Mouse (Mus musculus) heart, postnatal 36 days (tissue): ENCODE measurements at regions not wholly inside any gene's neighbourhood (a gene's known extent, or its start where the extent isn't known, plus 50 kb on each side); places are given as distances from the start of the nearest gene placed in this dataset.

Experiments used
- DNase-seq, 2 experiments: peaks; one replicate each; pipeline ENCODE4 v3.0.0; 2021 to 2022
- intact Hi-C: fragments of 180-260 bp; cut with DNase I; formaldehyde crosslinking; loops from one replicate; pipeline ENCODE4 v1.15.1; 2025

- intact Hi-C loops = no loop called here
- DNase-seq = no peak
Observed at GRCm38 (mm10) chr2:169158005-169158673, 202.8 kb upstream of the Zfp64 start.

- intact Hi-C loops = no loop called here
- DNase-seq = no peak
Observed at GRCm38 (mm10) chr2:169156908-169157307, 201.5 kb upstream of the Zfp64 start.

GRCm38 (mm10) chr2:169154881-169155280 lies 199.5 kb upstream of the Zfp64 start:
- no peak for DNase-seq
- intact Hi-C loops = no loop called here

GRCm38 (mm10) chr2:169147655-169148054 lies 192.3 kb upstream of the Zfp64 start:
- no peak for DNase-seq
- intact Hi-C loops = no loop called here

GRCm38 (mm10) chr2:169142224-169142623 lies 186.8 kb upstream of the Zfp64 start:
- intact Hi-C loops = no loop called here
- no peak for DNase-seq

GRCm38 (mm10) chr2:169133855-169134254 lies 178.5 kb upstream of the Zfp64 start:
- intact Hi-C loops = loop anchor here (5.0 kb wide), 1 partner anchor 968 kb away; no protein-coding TSS in a partner anchor
- DNase-seq = no peak

- intact Hi-C loops = no loop called here
- no peak for DNase-seq
Observed at GRCm38 (mm10) chr2:169125476-169125875, 170.1 kb upstream of the Zfp64 start.

GRCm38 (mm10) chr2:169122887-169123286 lies 167.5 kb upstream of the Zfp64 start:
- intact Hi-C loops = no loop called here
- no peak for DNase-seq

GRCm38 (mm10) chr2:169116841-169117240 lies 161.5 kb upstream of the Zfp64 start:
- intact Hi-C loops = no loop called here
- DNase-seq = no peak

GRCm38 (mm10) chr2:169109044-169109443 lies 153.7 kb upstream of the Zfp64 start:
- intact Hi-C loops = loop anchor here (5.0 kb wide), 2 partner anchors 122 to 993 kb away; no protein-coding TSS in a partner anchor
- no peak for DNase-seq

GRCm38 (mm10) chr2:169108037-169108436 lies 152.7 kb upstream of the Zfp64 start:
- peak; percentile 38 to 59 for DNase-seq
- intact Hi-C loops = loop anchor here (1.0 to 5.0 kb wide), 3 partner anchors 47 to 994 kb away; no protein-coding TSS in a partner anchor

- DNase-seq = no peak
- intact Hi-C loops = no loop called here
Observed at GRCm38 (mm10) chr2:169101506-169102261, 146.3 kb upstream of the Zfp64 start.

GRCm38 (mm10) chr2:169100516-169100915 lies 145.1 kb upstream of the Zfp64 start:
- no peak for DNase-seq
- intact Hi-C loops = no loop called here

- DNase-seq = no peak
- intact Hi-C loops = no loop called here
Observed at GRCm38 (mm10) chr2:169099678-169100077, 144.3 kb upstream of the Zfp64 start.

- no peak for DNase-seq
- intact Hi-C loops = no loop called here
Observed at GRCm38 (mm10) chr2:169098591-169098990, 143.2 kb upstream of the Zfp64 start.

- intact Hi-C loops = no loop called here
- DNase-seq = no peak
Observed at GRCm38 (mm10) chr2:169094011-169094754, 138.8 kb upstream of the Zfp64 start.

- intact Hi-C loops = no loop called here
- no peak for DNase-seq
Observed at GRCm38 (mm10) chr2:169090256-169090655, 134.9 kb upstream of the Zfp64 start.

GRCm38 (mm10) chr2:169088870-169089484 lies 133.6 kb upstream of the Zfp64 start:
- intact Hi-C loops = no loop called here
- no peak for DNase-seq

GRCm38 (mm10) chr2:169088301-169088700 lies 132.9 kb upstream of the Zfp64 start:
- intact Hi-C loops = no loop called here
- DNase-seq = no peak

- DNase-seq = no peak
- intact Hi-C loops = no loop called here
Observed at GRCm38 (mm10) chr2:169071267-169071666, 115.9 kb upstream of the Zfp64 start.

- DNase-seq = no peak
- intact Hi-C loops = no loop called here
Observed at GRCm38 (mm10) chr2:169065166-169065698, 109.8 kb upstream of the Zfp64 start.
